Mouse (Mus musculus) heart, embryonic 16.5 days (tissue): ENCODE data around the gene Zcchc13. TPM values are rescaled to one million over a fixed set of nuclear protein-coding genes. Genes with fewer than 3 reads are reported as not detected.

Experiments used
- ATAC-seq: fragments of 200-750 bp; cut with Nextera tagmentation; replicated peaks from 2 replicates; pipeline ENCODE4 v1.8.0; 2017; ENCODE audit warnings: moderate number of reproducible peaks; ENCODE audit not compliant: insufficient read depth, low FRiP score; ENCODE audit errors: extremely low read depth
- H3K27ac ChIP-seq: fragments of 300-500 bp; sonication (generic); 2 replicates; pipeline ENCODE4 v1.5.1; 2014; ENCODE audit warnings: mild to moderate bottlenecking, low read length, control low read depth, moderate library complexity
- H3K27me3 ChIP-seq: fragments of 300-500 bp; sonication (generic); 2 replicates; pipeline ENCODE4 v1.6.1; 2014; ENCODE audit warnings: low read length, mixed read lengths; ENCODE audit not compliant: control insufficient read depth, insufficient read depth
- H3K36me3 ChIP-seq: fragments of 300-500 bp; sonication (generic); 2 replicates; pipeline ENCODE4 v1.6.1; 2014; ENCODE audit not compliant: control insufficient read depth, insufficient read depth
- H3K4me1 ChIP-seq: fragments of 300-500 bp; sonication (generic); 2 replicates; pipeline ENCODE4 v1.6.1; 2014; ENCODE audit warnings: low read length, mixed read lengths; ENCODE audit not compliant: control insufficient read depth, insufficient read depth
- H3K4me2 ChIP-seq: fragments of 300-500 bp; sonication (generic); 2 replicates; pipeline ENCODE4 v1.6.1; 2014; ENCODE audit warnings: low read depth, mild to moderate bottlenecking, control low read depth, low read length
- H3K4me3 ChIP-seq: fragments of 300-500 bp; sonication (generic); 2 replicates; pipeline ENCODE4 v1.5.1; 2014; ENCODE audit warnings: mild to moderate bottlenecking, control low read depth, low read length
- H3K9ac ChIP-seq: fragments of 300-500 bp; sonication (generic); 2 replicates; pipeline ENCODE4 v1.6.1; 2014; ENCODE audit warnings: low read length, control low read depth
- H3K9me3 ChIP-seq: fragments of 300-500 bp; sonication (generic); replicated peaks from 2 replicates; pipeline ENCODE4 v1.6.1; 2016; ENCODE audit warnings: low read length; ENCODE audit not compliant: control insufficient read depth
- WGBS: fragments of 180-500 bp; shearing (Covaris S2); extraction: QIAGEN DNeasy Blood & Tissue Kit; methylation state at CpG from one replicate; pipeline ENCODE4 v1.1.7; 2014; 5-methylcytosine and 5-hydroxymethylcytosine counted together
- polyA plus RNA-seq: library from polyadenylated mRNA; unstranded; fragments of >200 nt; fragmentation: Nextera tagmentation; extraction: Ambion mirVana; gene quantifications from 2 replicates; pipeline ENCODE4 v1.2.1, GENCODE M21; 2015

Zcchc13 gene
- polyA plus RNA-seq = not detected in 2 replicates

GRCm38 (mm10) chrX:103630303-103630702, at the start of gene Zcchc13:
Gene Zcchc13, plus strand, starts transcription at chrX:103630586.
- ATAC-seq = no peak
- no peak within 1 kb of the TSS for H3K9ac ChIP-seq
- no peaks in the 10 kb centered on the region for H3K36me3 ChIP-seq
- no peaks in the 10 kb centered on the region for H3K9me3 ChIP-seq
- H3K27me3 ChIP-seq = 0 out of 2 replicates have a peak, but pooled peaks cover 2% of the 10 kb centered on the region
- no peaks in the 10 kb centered on the region for H3K4me1 ChIP-seq
- no peak within 1 kb of the TSS for H3K27ac ChIP-seq
- H3K4me2 ChIP-seq = no peak within 1 kb of the TSS
- no peak within 1 kb of the TSS for H3K4me3 ChIP-seq
- WGBS = 79% methylated on average over 12 of the region's 12 CpGs

- Histone ChIP-seq H3K27me3 (no peaks in the 10 kb centered on the region), H3K27ac (no peak overlapping the region), H3K9me3 (no peaks in the 10 kb centered on the region), H3K9ac (no peak overlapping the region), H3K4me2 (no peak overlapping the region), H3K4me3 (no peak overlapping the region), H3K36me3 (no peaks in the 10 kb centered on the region; the same call in 1 of the 2 replicates), H3K4me1 (no peaks in the 10 kb centered on the region; the same call in 1 of the 2 replicates)
- WGBS = 23% methylated on average over 1 of the region's 1 CpGs
- no peak for ATAC-seq
These were observed 46.1 kb upstream of the Zcchc13 start for GRCm38 (mm10) chrX:103584262-103584661.

DNA sequence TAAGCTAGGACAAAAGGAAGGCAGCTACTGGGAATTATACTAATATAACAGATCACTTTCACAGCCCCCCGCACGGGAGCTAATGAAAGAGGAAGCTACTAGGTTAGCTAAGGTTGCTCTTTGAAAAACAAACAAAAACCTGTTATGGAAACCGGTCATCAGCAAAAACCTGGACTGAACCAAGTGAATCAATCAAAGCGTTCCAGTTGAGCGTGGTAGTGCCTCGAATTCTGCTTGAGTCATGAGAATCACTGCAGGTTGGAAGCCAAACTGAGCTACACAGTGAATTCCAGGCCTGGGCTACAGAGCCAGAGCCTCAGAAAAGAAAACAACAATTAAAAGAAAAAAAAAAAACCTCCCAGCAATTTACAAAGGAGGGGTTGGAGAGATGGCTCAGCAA, 38.3 kb upstream of the Zcchc13 start:
- ATAC-seq = no peak
- no peak overlapping the region for H3K9ac ChIP-seq
- H3K4me2 ChIP-seq = no peak overlapping the region
- no peak overlapping the region for H3K27ac ChIP-seq
- H3K9me3 ChIP-seq = no peaks in the 10 kb centered on the region
- no peaks in the 10 kb centered on the region for H3K27me3 ChIP-seq
- H3K4me3 ChIP-seq = no peak overlapping the region
- H3K36me3 ChIP-seq = 0 out of 2 replicates have a peak, but pooled peaks cover 3% of the 10 kb centered on the region
- H3K4me1 ChIP-seq = no peaks in the 10 kb centered on the region
- WGBS = 89% methylated on average over 6 of the region's 6 CpGs

- Histone ChIP-seq H3K9me3 (no peaks in the 10 kb centered on the region), H3K27me3 (no peaks in the 10 kb centered on the region), H3K4me3 (no peak overlapping the region), H3K9ac (no peak overlapping the region), H3K4me1 (no peaks in the 10 kb centered on the region), H3K27ac (no peak overlapping the region), H3K36me3 (peaks cover 32% of the 10 kb centered on the region), H3K4me2 (no peak overlapping the region)
- WGBS = 93% methylated on average over 5 of the region's 5 CpGs
- no peak for ATAC-seq
These were observed 27.8 kb upstream of the Zcchc13 start for GRCm38 (mm10) chrX:103602553-103602952.

- no peak for ATAC-seq
- H3K4me1 ChIP-seq = no peaks in the 10 kb centered on the region
- H3K4me3 ChIP-seq = no peak overlapping the region
- no peak overlapping the region for H3K27ac ChIP-seq
- H3K4me2 ChIP-seq = no peak overlapping the region
- H3K27me3 ChIP-seq = no peaks in the 10 kb centered on the region
- H3K9me3 ChIP-seq = no peaks in the 10 kb centered on the region
- no peak overlapping the region for H3K9ac ChIP-seq
- WGBS = 91% methylated on average over 5 of the region's 5 CpGs
- peaks cover 32% of the 10 kb centered on the region for H3K36me3 ChIP-seq
These were observed 26.2 kb upstream of the Zcchc13 start for GRCm38 (mm10) chrX:103604211-103604610.

DNA sequence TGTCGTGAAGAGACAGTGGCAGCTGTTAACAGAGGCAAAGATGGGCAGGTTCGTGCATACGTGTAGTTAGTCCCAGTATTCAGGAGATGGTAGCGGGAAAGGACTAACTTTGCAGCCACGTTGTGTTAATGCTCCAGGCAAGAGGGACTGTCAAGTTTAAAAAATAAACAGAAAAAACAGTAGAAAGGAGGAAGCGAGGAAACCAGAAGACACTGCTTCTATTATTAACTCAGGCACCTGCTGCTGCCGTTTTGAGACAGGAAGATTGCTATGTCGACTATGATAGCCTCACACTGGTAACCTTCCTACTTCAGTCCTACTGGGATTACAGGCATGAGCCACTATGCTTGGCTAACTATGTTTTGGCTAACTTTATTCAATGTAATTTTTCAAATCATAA, 24.9 kb upstream of the Zcchc13 start:
- Histone ChIP-seq H3K4me2 (no peak overlapping the region), H3K27me3 (no peaks in the 10 kb centered on the region), H3K4me1 (no peaks in the 10 kb centered on the region), H3K9me3 (no peaks in the 10 kb centered on the region), H3K36me3 (peaks cover 29% of the 10 kb centered on the region), H3K9ac (no peak overlapping the region), H3K4me3 (no peak overlapping the region), H3K27ac (no peak overlapping the region)
- WGBS = 76% methylated on average over 8 of the region's 8 CpGs
- no peak for ATAC-seq

- H3K4me2 ChIP-seq = no peak overlapping the region
- WGBS = 93% methylated on average over 5 of the region's 5 CpGs
- H3K4me1 ChIP-seq = no peaks in the 10 kb centered on the region
- no peak overlapping the region for H3K27ac ChIP-seq
- no peak for ATAC-seq
- H3K9me3 ChIP-seq = no peaks in the 10 kb centered on the region
- H3K9ac ChIP-seq = no peak overlapping the region
- no peak overlapping the region for H3K4me3 ChIP-seq
- peaks cover 12% of the 10 kb centered on the region for H3K36me3 ChIP-seq
- H3K27me3 ChIP-seq = no peaks in the 10 kb centered on the region
These were observed 20.0 kb upstream of the Zcchc13 start for GRCm38 (mm10) chrX:103610401-103610800.

DNA sequence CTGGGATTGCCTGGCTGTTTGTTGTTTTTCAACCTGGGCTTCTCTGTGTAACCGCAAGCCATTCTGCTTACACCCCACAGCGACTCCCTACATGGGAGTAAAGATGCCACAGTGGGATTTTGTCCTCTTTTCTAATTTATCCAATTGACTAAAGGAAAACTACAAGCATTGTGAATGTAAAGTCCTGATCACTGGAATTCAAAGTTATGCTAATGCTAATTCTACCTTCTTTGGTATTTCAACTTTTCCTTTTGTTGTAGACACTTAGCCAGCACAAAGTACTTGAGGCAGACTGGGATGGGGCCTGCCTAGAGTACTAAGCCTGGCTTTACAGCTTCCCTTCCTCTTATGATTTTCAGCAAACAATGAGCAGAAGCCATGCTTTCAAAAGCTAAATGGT, 18.9 kb upstream of the Zcchc13 start:
- ATAC-seq = no peak
- Histone ChIP-seq H3K9ac (no peak overlapping the region), H3K27me3 (no peaks in the 10 kb centered on the region), H3K4me2 (no peak overlapping the region), H3K4me1 (peaks cover 2% of the 10 kb centered on the region; the same call in 1 of the 2 replicates), H3K9me3 (no peaks in the 10 kb centered on the region), H3K4me3 (no peak overlapping the region), H3K27ac (no peak overlapping the region), H3K36me3 (peaks cover 7% of the 10 kb centered on the region; the same call in 1 of the 2 replicates)
- 97% methylated on average over 2 of the region's 2 CpGs for WGBS

- Histone ChIP-seq H3K4me2 (no peak overlapping the region), H3K27me3 (no peaks in the 10 kb centered on the region), H3K9ac (no peak overlapping the region), H3K36me3 (no peaks in the 10 kb centered on the region), H3K4me1 (peaks cover 6% of the 10 kb centered on the region; the same call in 1 of the 2 replicates), H3K27ac (no peak overlapping the region), H3K4me3 (no peak overlapping the region), H3K9me3 (no peaks in the 10 kb centered on the region)
- ATAC-seq = no peak
- 94% methylated on average over 24 of the region's 24 CpGs for WGBS
These were observed 15.6 kb upstream of the Zcchc13 start for GRCm38 (mm10) chrX:103614700-103615233.
